Mouse (Mus musculus) embryo, embryonic 11.5 days (tissue): ENCODE results near the gene Clps.

Source experiments
- DNase-seq: peaks from one replicate; pipeline ENCODE4 v3.0.0-alpha.2; 2012; ENCODE audit warnings: low read depth, low spot score

Gene Clps

DNA sequence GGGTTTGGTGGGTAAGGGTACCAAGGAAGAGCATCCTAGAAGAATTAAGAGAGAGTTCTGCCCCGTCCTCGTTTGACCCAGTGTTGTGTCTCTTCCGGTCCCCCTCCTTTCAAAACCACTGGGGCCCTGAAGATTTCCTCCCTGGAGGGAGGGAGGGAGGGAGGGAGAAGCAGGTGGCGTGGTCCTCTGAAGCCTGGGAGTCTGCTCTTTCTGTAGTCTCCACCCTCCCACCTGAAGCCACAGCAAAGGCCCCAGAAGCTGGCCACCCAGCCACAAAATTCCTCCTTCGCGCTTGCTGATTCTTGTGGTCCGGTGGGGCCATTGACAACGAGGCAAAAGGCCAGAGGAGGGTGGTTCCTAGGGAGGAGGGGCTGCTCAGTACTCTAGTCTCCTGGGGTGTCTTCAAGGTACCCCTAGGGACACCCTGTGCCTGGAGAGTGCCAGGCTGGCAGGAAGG is 41.9 kb downstream of the Clps start:
- no peak for DNase-seq

- DNase-seq, result peak; percentile 37
These were observed 42.5 kb downstream of the Clps start for GRCm38 (mm10) chr17:28517956-28518614.

GRCm38 (mm10) chr17:28517441-28517955 is 43.1 kb downstream of the Clps start, which contains the start of gene Fkbp5:
Gene Fkbp5 (minus strand): TSS chr17:28517527.
- DNase-seq, result peak; percentile 49

DNA sequence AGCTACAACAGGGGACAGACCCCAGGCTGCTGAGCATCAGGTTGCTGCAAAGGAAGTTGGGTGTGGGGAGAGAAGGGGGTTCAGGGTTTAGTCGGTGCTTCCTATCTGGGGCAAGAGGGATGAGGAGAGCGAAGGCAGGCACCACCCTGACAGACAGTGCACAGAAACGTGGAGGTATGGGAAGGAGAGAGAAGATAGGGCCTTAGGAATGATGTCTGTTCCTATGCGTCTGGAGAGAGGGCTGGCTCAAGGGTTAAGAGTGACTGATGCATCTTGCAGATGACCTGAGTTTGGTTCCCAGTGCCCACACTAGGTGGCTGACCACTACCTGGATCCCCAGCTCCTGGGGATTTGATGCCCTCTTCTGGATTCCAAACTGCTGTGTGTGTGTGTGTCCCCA is 43.7 kb downstream of the Clps start:
- DNase-seq, result no peak

- no peak for DNase-seq
These were observed 44.9 kb downstream of the Clps start for GRCm38 (mm10) chr17:28515431-28516341.

DNA sequence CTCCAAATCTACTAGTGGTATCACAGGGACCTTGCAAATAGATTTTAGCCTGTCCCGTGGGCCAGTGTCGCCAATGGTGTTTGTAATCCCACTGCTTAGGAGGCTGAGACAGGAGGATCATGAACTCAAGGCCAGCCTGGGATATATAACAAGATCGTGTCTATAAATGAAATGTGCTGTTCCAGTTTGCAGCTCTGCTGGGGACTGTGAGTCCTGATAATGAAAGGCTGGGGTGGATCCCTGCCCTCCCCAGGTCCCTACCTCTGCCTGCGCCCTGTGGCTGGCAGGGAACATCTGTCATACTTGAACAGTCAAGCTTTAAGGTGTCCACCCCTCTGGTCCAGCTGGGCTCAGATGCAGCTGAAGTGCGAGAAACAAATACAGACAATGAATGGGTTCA is 46.0 kb downstream of the Clps start:
- DNase-seq, result no peak

- no peak for DNase-seq
These were observed 46.7 kb downstream of the Clps start for GRCm38 (mm10) chr17:28513844-28514243.

GRCm38 (mm10) chr17:28513337-28513736 is 47.2 kb downstream of the Clps start:
- DNase-seq, result no peak

DNA sequence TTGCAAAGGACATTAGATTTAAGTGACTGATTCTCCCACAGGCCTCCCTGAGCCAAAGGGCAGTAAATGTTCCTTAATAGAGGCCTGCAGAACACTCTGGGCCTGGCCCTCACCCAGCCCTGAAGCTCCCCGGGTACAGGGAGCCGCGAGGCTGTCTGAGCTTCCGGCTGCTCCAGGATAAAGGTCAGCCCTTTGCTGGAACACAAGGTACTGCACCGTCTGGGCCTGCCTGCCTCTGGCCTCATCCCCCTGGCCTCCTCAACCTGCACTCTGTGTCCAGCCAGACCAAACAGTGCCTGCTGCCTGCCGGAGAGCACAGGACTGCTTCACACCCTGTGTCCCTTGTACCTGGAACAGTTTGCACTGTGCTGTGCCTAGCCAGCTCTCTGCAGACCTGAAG is 47.9 kb downstream of the Clps start:
- DNase-seq, result no peak

DNA sequence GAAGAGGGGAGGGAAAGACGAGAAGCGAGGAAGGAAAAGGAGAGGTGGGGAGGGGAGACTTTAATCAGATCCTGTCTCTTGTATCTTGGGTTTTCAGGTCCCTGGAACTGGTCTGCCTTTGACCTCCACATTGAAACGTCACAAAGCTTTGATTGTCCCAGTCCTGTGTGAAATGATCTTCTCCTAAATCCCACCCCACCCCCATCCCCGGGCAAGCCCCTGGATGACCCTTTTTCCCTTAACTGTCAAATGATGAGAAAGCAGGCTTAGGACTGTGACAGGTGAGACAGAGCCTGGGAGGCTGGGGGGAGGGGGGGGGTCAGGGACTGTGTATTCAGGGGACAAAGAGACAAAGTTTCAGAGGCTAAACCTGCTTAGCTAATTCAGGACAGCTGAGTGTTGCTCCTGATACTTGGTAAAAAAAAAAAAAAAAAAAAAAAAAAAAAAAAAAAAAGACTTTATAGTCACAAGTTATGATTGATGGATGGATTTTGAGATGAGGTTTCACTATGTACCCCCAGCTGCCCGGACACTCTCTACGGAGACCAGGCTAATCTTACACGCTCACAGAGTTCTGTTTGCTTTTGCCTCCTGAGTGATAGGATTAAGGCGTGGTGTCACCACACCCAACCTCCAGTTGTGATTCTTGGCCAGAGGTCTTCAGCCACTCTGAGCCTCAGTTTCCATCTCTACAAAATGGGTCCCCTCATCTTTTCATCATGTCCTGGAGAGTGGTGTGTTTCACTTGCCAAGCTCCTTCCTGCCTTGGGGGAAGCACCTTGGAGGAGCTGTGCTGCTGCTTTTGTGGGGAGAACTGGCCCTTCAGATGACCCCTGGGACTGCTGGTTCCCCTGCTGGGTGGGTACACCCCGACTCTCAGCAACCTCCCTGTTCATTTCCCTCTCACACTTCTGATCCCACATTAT is 48.7 kb downstream of the Clps start:
- DNase-seq, result no peak

DNA sequence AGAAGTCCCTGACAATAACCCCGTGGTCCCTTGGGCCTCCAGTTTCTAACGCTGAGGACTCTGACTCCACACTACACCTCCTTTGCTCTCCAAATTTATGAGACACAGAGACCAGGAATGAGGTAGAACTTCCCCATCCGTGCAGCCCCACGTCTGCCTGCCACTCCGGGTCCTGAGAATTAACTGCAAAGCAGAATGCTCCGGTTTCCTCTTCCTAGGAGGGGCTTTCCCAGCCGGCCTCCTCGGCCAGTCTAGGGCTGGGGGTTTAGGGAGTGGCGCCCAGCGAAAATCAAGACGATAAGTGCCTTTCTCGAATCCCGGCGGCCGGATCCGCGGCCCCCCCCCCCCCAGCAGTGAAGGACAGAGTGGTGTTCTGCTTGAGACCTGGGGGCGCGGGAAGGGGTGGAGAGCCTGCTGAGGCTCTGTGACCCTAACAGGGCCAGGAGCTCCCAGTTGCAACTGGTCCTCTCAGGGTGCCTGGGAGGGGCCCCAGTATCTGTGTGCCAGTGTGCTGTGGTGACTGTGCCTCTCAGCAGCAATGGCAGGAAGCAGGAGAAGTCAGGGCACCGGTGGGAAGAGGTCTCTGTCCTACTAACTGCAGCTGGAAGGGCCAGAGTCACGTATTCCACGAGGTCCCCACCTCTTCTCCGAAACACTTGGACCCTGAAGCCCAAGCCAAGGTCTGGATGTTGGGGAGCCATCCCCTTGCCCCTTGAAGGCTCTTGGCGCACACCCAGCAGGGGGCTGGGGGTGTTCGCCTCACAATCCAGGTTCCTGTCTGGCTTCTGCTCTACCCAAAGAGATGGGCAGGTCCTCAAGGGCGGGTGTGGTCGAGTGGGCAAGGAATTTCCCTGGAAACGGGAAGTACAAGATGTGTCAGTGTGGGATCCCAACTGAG is 49.9 kb downstream of the Clps start:
- no peak for DNase-seq
